Mouse (Mus musculus): ENCODE measurements around the gene Fmo5.

The Fmo5 gene

GRCm38 (mm10) chr3:97680631-97681320 lies 52.2 kb downstream of the Fmo5 start:
- peak; percentile 77 to 84 for DNase-seq (ENCODE audit: low spot score in 2 of 2)

GRCm38 (mm10) chr3:97681321-97682158 lies 52.9 kb downstream of the Fmo5 start:
- peak; percentile 77 to 79 for DNase-seq (ENCODE audit: low spot score in 2 of 2)

GRCm38 (mm10) chr3:97682159-97682502 lies 53.5 kb downstream of the Fmo5 start:
- DNase-seq (ENCODE audit: low spot score in 2 of 2): no peak

GRCm38 (mm10) chr3:97682576-97682975 lies 54.0 kb downstream of the Fmo5 start:
- no peak for DNase-seq (ENCODE audit: low spot score in 2 of 2)

- DNase-seq (ENCODE audit: low spot score in 2 of 2): no peak
Observed at GRCm38 (mm10) chr3:97683560-97684195, 55.1 kb downstream of the Fmo5 start.

GRCm38 (mm10) chr3:97686372-97687117 lies 57.9 kb downstream of the Fmo5 start:
- DNase-seq (ENCODE audit: low spot score in 2 of 2): no peak

- DNase-seq (ENCODE audit: low spot score in 2 of 2): no peak
Observed at GRCm38 (mm10) chr3:97689289-97689688, 60.7 kb downstream of the Fmo5 start.

- DNase-seq (ENCODE audit: low spot score in 2 of 2): no peak
Observed at GRCm38 (mm10) chr3:97690590-97690989, 62.0 kb downstream of the Fmo5 start.

GRCm38 (mm10) chr3:97691443-97692017 lies 62.9 kb downstream of the Fmo5 start:
- DNase-seq (ENCODE audit: low spot score in 2 of 2): peak in 1 of 2 experiments; percentile 37

GRCm38 (mm10) chr3:97693806-97694205 lies 65.2 kb downstream of the Fmo5 start:
- DNase-seq (ENCODE audit: low spot score in 2 of 2): no peak

GRCm38 (mm10) chr3:97696866-97697265 lies 68.3 kb downstream of the Fmo5 start:
- DNase-seq (ENCODE audit: low spot score in 2 of 2): no peak

GRCm38 (mm10) chr3:97697291-97697690 lies 68.7 kb downstream of the Fmo5 start:
- no peak for DNase-seq (ENCODE audit: low spot score in 2 of 2)

- DNase-seq (ENCODE audit: low spot score in 2 of 2): no peak
Observed at GRCm38 (mm10) chr3:97699061-97699460, 70.5 kb downstream of the Fmo5 start.

- DNase-seq (ENCODE audit: low spot score in 2 of 2): no peak
Observed at GRCm38 (mm10) chr3:97701198-97701597, 72.6 kb downstream of the Fmo5 start.

GRCm38 (mm10) chr3:97702448-97703080 lies 74.0 kb downstream of the Fmo5 start:
- DNase-seq (ENCODE audit: low spot score in 2 of 2): no peak

Data from frontal cortex, postnatal 36 days (tissue).